Mouse (Mus musculus) layer of hippocampus, postnatal 36 days (tissue): Measurements from ENCODE around the gene Loxl3. TPM values are rescaled to one million over a fixed set of nuclear protein-coding genes. Genes with fewer than 3 reads are reported as not detected.

ENCODE experiments used
- DNase-seq, 2 experiments: peaks; one replicate each; pipeline ENCODE4 v3.0.0; 2022
- total RNA-seq, 2 experiments: library from RNA; stranded (reverse); gene quantifications; 2 replicates each; pipeline ENCODE4 v1.2.3; 2021

The Loxl3 gene
- 1 to 10 TPM; 4.1 to 5.4 TPM for total RNA-seq

- peak; percentile 29 to 44 for DNase-seq
These were observed at the start of gene Loxl3, which contains the start of gene Dok1 for GRCm38 (mm10) chr6:83033249-83034185. Gene Loxl3 (plus strand): TSS chr6:83034173. Gene Dok1 (minus strand): TSS chr6:83033471.

GRCm38 (mm10) chr6:82987411-82987971 is 46.5 kb upstream of the Loxl3 start:
- no peak for DNase-seq

- DNase-seq, result no peak
These were observed 40.3 kb upstream of the Loxl3 start for GRCm38 (mm10) chr6:82993696-82994095.

- no peak for DNase-seq
These were observed 39.6 kb upstream of the Loxl3 start for GRCm38 (mm10) chr6:82994372-82994771.

GRCm38 (mm10) chr6:82996740-82997315 is 37.1 kb upstream of the Loxl3 start:
- peak; percentile 88 to 90 for DNase-seq

GRCm38 (mm10) chr6:82997511-82998102 is 36.4 kb upstream of the Loxl3 start:
- peak; percentile 11 to 25 for DNase-seq

- no peak for DNase-seq
These were observed 35.6 kb upstream of the Loxl3 start for GRCm38 (mm10) chr6:82998326-82998725.

GRCm38 (mm10) chr6:82999986-83000385 is 34.0 kb upstream of the Loxl3 start:
- no peak for DNase-seq

GRCm38 (mm10) chr6:83003082-83003481 is 30.9 kb upstream of the Loxl3 start:
- DNase-seq, result no peak

GRCm38 (mm10) chr6:83003850-83004249 is 30.1 kb upstream of the Loxl3 start:
- no peak for DNase-seq

GRCm38 (mm10) chr6:83004309-83004708 is 29.7 kb upstream of the Loxl3 start:
- no peak for DNase-seq

- DNase-seq, result no peak
These were observed 29.1 kb upstream of the Loxl3 start for GRCm38 (mm10) chr6:83004872-83005271.

- no peak for DNase-seq
These were observed 28.4 kb upstream of the Loxl3 start for GRCm38 (mm10) chr6:83005444-83006011.

- DNase-seq, result no peak
These were observed 27.9 kb upstream of the Loxl3 start for GRCm38 (mm10) chr6:83006114-83006513.

GRCm38 (mm10) chr6:83008659-83009058 is 25.3 kb upstream of the Loxl3 start:
- no peak for DNase-seq

GRCm38 (mm10) chr6:83010010-83010409 is 24.0 kb upstream of the Loxl3 start:
- no peak for DNase-seq

GRCm38 (mm10) chr6:83011255-83011654 is 22.7 kb upstream of the Loxl3 start:
- no peak for DNase-seq

- DNase-seq, result no peak
These were observed 22.2 kb upstream of the Loxl3 start for GRCm38 (mm10) chr6:83011756-83012155.

- DNase-seq, result no peak
These were observed 20.5 kb upstream of the Loxl3 start for GRCm38 (mm10) chr6:83013444-83013843.

- no peak for DNase-seq
These were observed 19.2 kb upstream of the Loxl3 start for GRCm38 (mm10) chr6:83014482-83015466.

GRCm38 (mm10) chr6:83015749-83016148 is 18.2 kb upstream of the Loxl3 start:
- DNase-seq, result no peak
